Mouse (Mus musculus): Measurements from ENCODE around the gene Ski.

- TF ChIP-seq POLR2A (IDR thresholded peaks at IDR 0.05; ENCODE audit: low read depth, low read length) (no peak), CTCF (IDR thresholded peaks at IDR 0.05; ENCODE audit: extremely low read depth, insufficient read depth, insufficient read length, insufficient replicate concordance) (no peak)
These were observed 24.3 kb upstream of the Ski start for GRCm38 (mm10) chr4:155246691-155247105.
